Mouse (Mus musculus): ENCODE measurements at regions not wholly inside any gene's neighbourhood (a gene's known extent, or its start where the extent isn't known, plus 50 kb on each side); places are given as distances from the start of the nearest gene placed in this dataset.

GRCm38 (mm10) chr10:21689847-21690269 lies 96.9 kb downstream of the 1700020N01Rik start:
- TF ChIP-seq CTCF (IDR thresholded peaks at IDR 0.05; ENCODE audit: extremely low read depth, insufficient read depth, insufficient read length, insufficient replicate concordance) (no peak), POLR2A (IDR thresholded peaks at IDR 0.05; ENCODE audit: low read depth, low read length) (no peak)

Measured in spleen, adult 2 months (tissue).